In genomic region chr11:115282295-115282694, GRCm38 (mm10) we compare ENCODE assay signal across 9 mouse cellular contexts. TPM values are rescaled to one million over a fixed set of nuclear protein-coding genes. Genes with fewer than 3 reads are reported as not detected.
DNase-seq lines count a peak whose midpoint lies in the region.
"Had no signal": no experiment of that assay in that cellular context is flagged by ENCODE, and none has a peak within 500 bp of the region (broad histone marks: within the 10 kb centered on the region; RNA-seq: fewer than 3 reads in every experiment).

No protein-coding gene starts in this region.

- peak; percentile 59 to 61 for DNase-seq in heart, adult 9 months (ENCODE audit: low spot score in 2 of 2)
- DNase-seq in heart, postnatal 4 days, result no peak
- DNase-seq in right cerebral cortex, adult 18-20 months, result peak; percentile 43
- no peak for DNase-seq in right cerebral cortex, postnatal 25 days
- peak; percentile 52 to 57 for DNase-seq in heart, postnatal 10 days
- peak; percentile 44 for DNase-seq in telencephalon, adult 2 months (ENCODE audit: low read depth, low spot score)
- no peak for DNase-seq in cerebellum, adult 9-11 months
- DNase-seq: kidney, postnatal 4 days; liver, embryonic 13.5 days had no signal

- intact Hi-C loops in heart, postnatal 10 days (cut with DNase I), result no loop called here

RNA-seq across cellular contexts. Expression of gene Fdxr, which starts 5.4 kb away (rescaled TPM):
- total RNA-seq in heart, postnatal 4 days (2021), result 1 to 10 TPM; 7.5 to 9.5 TPM
- total RNA-seq in heart, postnatal 10 days (2021), result 1 to 10 TPM; 7.7 to 9.1 TPM

RNA-seq across cellular contexts. Expression of gene Fads6, which starts 15.2 kb away (rescaled TPM):
- 1 to 10 TPM in 1 of 2 experiments, under 1 TPM in 1; 0.86 to 1.4 TPM for total RNA-seq in heart, postnatal 4 days (2021)
- 1 to 10 TPM in 1 of 2 experiments, under 1 TPM in 1; 0.89 to 1.2 TPM for total RNA-seq in heart, postnatal 10 days (2021)

RNA-seq across cellular contexts. Expression of gene Grin2c, which starts 15.3 kb away (rescaled TPM):
- under 1 TPM; 0.12 to 0.18 TPM for total RNA-seq in heart, postnatal 4 days (2021)
- total RNA-seq in heart, postnatal 10 days (2021), result not detected

RNA-seq across cellular contexts. Expression of gene Otop2, which starts 24.7 kb away (rescaled TPM):
- total RNA-seq in heart, postnatal 4 days (2021), result not detected
- total RNA-seq in heart, postnatal 10 days (2021), result not detected

RNA-seq across cellular contexts. Expression of gene Ush1g, which starts 39.5 kb away (rescaled TPM):
- total RNA-seq in heart, postnatal 4 days (2021), result under 1 TPM; 0.09 to 0.12 TPM
- under 1 TPM; 0.07 to 0.12 TPM for total RNA-seq in heart, postnatal 10 days (2021)

Comparison
In these comparisons a context has a peak if more than half of its experiments do, and no peak if none do; other contexts are left out.
1. DNase-seq: peak in heart, adult 9 months (2 of 2), right cerebral cortex, adult 18-20 months (single experiment), heart, postnatal 10 days (2 of 2) and telencephalon, adult 2 months (single experiment); none in heart, postnatal 4 days (single experiment), right cerebral cortex, postnatal 25 days (single experiment) and cerebellum, adult 9-11 months (single experiment).